Mouse (Mus musculus) stomach, postnatal 0 days (tissue): ENCODE measurements around the gene Ap4m1.

Experiments
- CTCF ChIP-seq: IDR thresholded peaks from 2 replicates; pipeline ENCODE4 v1.5.1; 2016; ENCODE audit warnings: antibody characterized with exemption, low read depth, mild to moderate bottlenecking, moderate library complexity
- EP300 ChIP-seq: optimal IDR thresholded peaks from 2 replicates; pipeline ENCODE3; 2016; ENCODE audit warnings: antibody characterized with exemption

- no peak for TF ChIP-seq CTCF
- no peak for TF ChIP-seq EP300
Measured at GRCm38 (mm10) chr5:138160224-138160762, 11.5 kb upstream of the Ap4m1 start.
